Mouse (Mus musculus) heart, postnatal 4 days (tissue): ENCODE measurements around the gene Cyp2t4. TPM values are rescaled to one million over a fixed set of nuclear protein-coding genes. Genes with fewer than 3 reads are reported as not detected.
A peak's percentile ranks its signal among the peaks of the same experiment; 100 is the strongest.

Experiments
- DNase-seq: peaks from one replicate; pipeline ENCODE4 v3.0.0; 2021
- microRNA-seq, 2 experiments: library from miRNA; unstranded; fragments of <30 nt; microRNA quantifications; one replicate each; pipeline ENCODE4 v1.2.0; 2021 to 2022
- total RNA-seq, 2 experiments: library from RNA; stranded (reverse); gene quantifications; 2 replicates each; pipeline ENCODE4 v1.2.3; 2021

Cyp2t4 gene
- total RNA-seq, 2 experiments from 2014 or later: not detected

DNA sequence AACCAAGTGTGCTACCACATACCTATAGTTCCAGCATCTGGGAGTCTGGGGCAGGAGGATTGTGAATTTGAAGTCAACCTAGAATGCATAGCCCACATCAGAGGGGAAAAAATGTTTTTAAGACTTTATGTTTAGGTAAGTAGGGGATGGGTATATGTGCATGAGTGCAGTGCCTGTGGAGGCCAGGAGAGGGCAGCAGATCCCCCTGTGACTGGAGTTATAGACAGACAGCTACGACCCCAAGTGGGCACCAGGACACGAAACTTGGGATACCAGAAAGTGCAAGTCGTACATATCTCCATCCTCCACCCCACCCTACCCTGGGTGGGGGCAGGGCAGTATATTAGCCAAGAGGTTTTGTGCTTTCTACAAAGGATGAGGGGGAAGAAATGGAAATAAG lies 31.4 kb downstream of the Cyp2t4 start:
- DNase-seq: peak; percentile 46

GRCm38 (mm10) chr7:27185986-27186385 lies 32.5 kb downstream of the Cyp2t4 start:
- DNase-seq: peak; percentile 4

- no peak for DNase-seq
Observed at GRCm38 (mm10) chr7:27189271-27189931, 35.9 kb downstream of the Cyp2t4 start.

DNA sequence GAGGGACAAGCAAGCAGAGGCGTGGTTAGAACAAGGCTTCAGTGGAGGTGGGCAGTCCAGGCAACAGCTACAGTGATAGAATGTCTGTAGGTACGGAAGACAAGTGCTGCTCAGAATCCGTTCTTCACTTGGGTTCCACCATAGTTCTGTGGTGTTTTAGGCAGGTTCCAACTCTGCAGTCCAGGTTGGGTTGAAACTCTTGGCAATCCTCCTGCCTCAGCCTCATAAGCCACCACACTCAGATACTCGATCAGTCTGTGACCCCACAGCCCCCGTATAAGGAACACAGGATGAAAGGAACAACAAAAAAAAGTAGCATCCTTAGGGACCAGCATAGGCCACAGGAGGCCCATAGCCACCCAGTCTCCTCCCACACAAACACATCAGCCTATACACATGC lies 38.9 kb downstream of the Cyp2t4 start:
- no peak for DNase-seq

- DNase-seq: no peak
Observed at GRCm38 (mm10) chr7:27193731-27194130, 40.2 kb downstream of the Cyp2t4 start.

DNA sequence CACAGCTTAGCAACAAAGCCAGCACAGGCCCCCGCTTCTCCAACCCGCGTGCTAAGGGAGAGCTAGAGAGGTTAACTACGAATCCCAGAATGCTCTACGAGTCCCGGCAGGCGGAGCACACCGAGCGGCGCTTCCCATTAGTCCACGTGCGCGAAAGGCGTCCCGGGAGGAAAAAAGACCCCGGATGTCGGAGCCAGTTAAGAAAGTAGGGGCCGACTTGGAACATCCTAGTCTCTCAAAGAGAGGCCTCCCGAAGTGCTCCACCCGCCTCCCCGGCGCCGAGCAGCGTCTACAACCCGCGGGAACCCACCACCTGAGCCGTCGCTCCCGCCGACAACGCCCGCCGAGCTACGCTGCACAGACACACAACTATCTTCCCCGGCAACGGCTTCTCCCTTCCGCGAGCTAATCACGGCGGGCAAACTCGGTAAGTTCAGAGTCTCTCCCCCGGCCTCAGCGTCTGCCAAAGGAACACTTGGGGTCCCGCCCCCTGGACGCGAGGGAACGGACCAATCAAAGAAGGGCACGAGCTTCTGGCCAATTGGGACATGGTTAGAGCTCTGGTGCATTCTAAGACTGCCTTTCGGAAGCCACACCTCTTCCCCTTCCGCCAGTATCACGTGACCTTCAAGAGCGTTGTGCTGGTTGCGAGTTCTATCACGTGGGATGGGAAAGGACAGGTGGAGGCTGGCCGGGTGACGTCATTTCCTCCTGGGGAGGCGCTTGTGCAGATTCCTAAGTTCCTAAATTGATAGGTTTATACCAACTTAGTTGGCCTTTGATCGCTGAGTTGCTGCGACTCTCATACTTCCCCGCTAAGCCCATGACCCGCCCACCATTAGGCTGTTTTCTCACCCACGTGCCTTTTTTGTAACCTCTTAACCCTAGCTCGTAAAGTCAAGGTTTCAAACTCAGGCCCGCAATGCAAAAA lies 42.4 kb downstream of the Cyp2t4 start, which contains the start of the genes BC024978 and Snrpa:
Gene BC024978, plus strand, starts transcription at position 101 of the 931 bp plus-strand sequence.
Gene Snrpa, minus strand, starts transcription at position 591 of the 931 bp plus-strand sequence.
- peak; percentile 94 for DNase-seq

GRCm38 (mm10) chr7:27197136-27197535 lies 43.6 kb downstream of the Cyp2t4 start:
- no peak for DNase-seq

GRCm38 (mm10) chr7:27197634-27198033 lies 44.1 kb downstream of the Cyp2t4 start:
- DNase-seq: no peak

DNA sequence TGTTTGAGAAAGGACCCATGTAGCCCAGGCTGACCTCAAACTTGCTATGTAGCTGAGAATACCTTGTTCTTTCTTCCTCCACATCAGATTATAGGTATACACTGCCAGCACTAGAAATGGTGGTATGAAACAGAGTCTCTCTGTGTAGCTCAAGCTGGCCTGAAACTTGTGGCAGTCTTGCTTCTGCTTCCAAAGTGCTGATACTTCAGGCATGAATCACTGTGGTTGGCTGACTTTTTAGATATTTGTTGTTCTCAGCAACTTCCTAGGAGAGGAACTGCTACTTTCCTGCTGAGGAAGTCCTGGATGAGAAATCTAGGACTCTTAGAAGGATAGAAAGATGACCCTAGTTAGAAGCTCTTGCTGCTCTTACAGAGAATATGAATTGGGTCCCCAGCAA lies 44.8 kb downstream of the Cyp2t4 start:
- no peak for DNase-seq

- no peak for DNase-seq
Observed at GRCm38 (mm10) chr7:27198779-27199178, 45.3 kb downstream of the Cyp2t4 start.

- DNase-seq: no peak
Observed at GRCm38 (mm10) chr7:27203730-27204449, 50.4 kb downstream of the Cyp2t4 start.

Small RNAs within 50 kb of the gene (microRNA-seq; reads per million reads assigned to microRNA genes)
- gene Mir1191 (0 to 0.41 reads per million in 2 experiments), gene Mir3101 (0 to 0.35 reads per million in 2 experiments)

Other genes starting within 250 kb of the Cyp2t4 start
- gene Cyp2a22, start 214.3 kb upstream of the Cyp2t4 start, total RNA-seq: not detected
- gene Cyp2a12, start 124.6 kb upstream of the Cyp2t4 start, total RNA-seq: not detected
- not detected for gene Cyp2f2, start 33.8 kb upstream of the Cyp2t4 start, total RNA-seq
- gene Egln2, start 13.1 kb downstream of the Cyp2t4 start, total RNA-seq: 10 to 100 TPM; 57.0 to 59.0 TPM
- gene Rab4b, start 25.2 kb downstream of the Cyp2t4 start, total RNA-seq: 10 to 100 TPM; 24.7 to 27.8 TPM
- gene Gm21983, start 27.4 kb downstream of the Cyp2t4 start, total RNA-seq: not detected
- not detected for gene Mia, start 27.4 kb downstream of the Cyp2t4 start, total RNA-seq
- gene BC024978, start 42.1 kb downstream of the Cyp2t4 start, total RNA-seq: 10 to 100 TPM; 14.6 to 18.0 TPM
- gene Snrpa, start 42.6 kb downstream of the Cyp2t4 start, total RNA-seq: 10 to 100 TPM; 64.8 to 69.5 TPM
- gene Itpkc, start 74.9 kb downstream of the Cyp2t4 start, total RNA-seq: 1 to 10 TPM; 4.6 to 5.3 TPM
- 10 to 100 TPM; 10.2 to 11.2 TPM for gene Coq8b, start 79.3 kb downstream of the Cyp2t4 start, total RNA-seq
- gene Numbl, start 104.7 kb downstream of the Cyp2t4 start, total RNA-seq: 10 to 100 TPM; 11.5 to 12.1 TPM
- 100 to 1,000 TPM; 238 to 255 TPM for gene Ltbp4, start 184.0 kb downstream of the Cyp2t4 start, total RNA-seq
- 10 to 100 TPM; 18.4 to 19.8 TPM for gene Shkbp1, start 202.3 kb downstream of the Cyp2t4 start, total RNA-seq
- gene Gm20479, start 203.7 kb downstream of the Cyp2t4 start, total RNA-seq: 1 to 10 TPM in 1 of 2 experiments, not detected in 1; 3.7 TPM